Mouse (Mus musculus) liver, embryonic 16.5 days (tissue): Measurements from ENCODE around the gene Fgd3. TPM values are rescaled to one million over a fixed set of nuclear protein-coding genes. Genes with fewer than 3 reads are reported as not detected.
A peak's percentile ranks its signal among the peaks of the same experiment; 100 is the strongest.

Experiments
- ATAC-seq: fragments of 200-750 bp; cut with Nextera tagmentation; 2 replicates; pipeline ENCODE4 v1.8.0; 2017; ENCODE audit warnings: low read depth, mild to moderate bottlenecking, moderate number of reproducible peaks, moderate library complexity
- H3K27ac ChIP-seq: fragments of 300-500 bp; sonication (generic); 2 replicates; pipeline ENCODE4 v1.5.1; 2014; ENCODE audit warnings: mild to moderate bottlenecking, low read length
- H3K27me3 ChIP-seq: fragments of 300-500 bp; sonication (generic); 2 replicates; pipeline ENCODE4 v1.6.1; 2014; ENCODE audit warnings: low read depth, low read length, mixed read lengths; ENCODE audit not compliant: control insufficient read depth, insufficient read depth
- H3K36me3 ChIP-seq: fragments of 300-500 bp; sonication (generic); 2 replicates; pipeline ENCODE4 v1.6.1; 2014; ENCODE audit warnings: mild to moderate bottlenecking; ENCODE audit not compliant: control insufficient read depth, insufficient read depth
- H3K4me1 ChIP-seq: fragments of 300-500 bp; sonication (generic); 2 replicates; pipeline ENCODE4 v1.6.1; 2014; ENCODE audit warnings: low read depth, low read length, mixed read lengths; ENCODE audit not compliant: control insufficient read depth
- H3K4me2 ChIP-seq: fragments of 300-500 bp; sonication (generic); 2 replicates; pipeline ENCODE4 v1.6.1; 2014; ENCODE audit warnings: low read depth, low read length, mixed read lengths
- H3K4me3 ChIP-seq: fragments of 300-500 bp; sonication (generic); 2 replicates; pipeline ENCODE4 v1.5.1; 2014; ENCODE audit warnings: low read depth, mild to moderate bottlenecking, low read length
- H3K9ac ChIP-seq: fragments of 300-500 bp; sonication (generic); 2 replicates; pipeline ENCODE4 v1.6.1; 2014; ENCODE audit warnings: low read depth, low read length
- H3K9me3 ChIP-seq: fragments of 300-500 bp; sonication (generic); replicated peaks from 2 replicates; pipeline ENCODE4 v1.6.1; 2016; ENCODE audit warnings: low read length; ENCODE audit not compliant: control insufficient read depth
- WGBS: fragments of 180-500 bp; shearing (Covaris S2); extraction: QIAGEN DNeasy Blood & Tissue Kit; methylation state at CpG from one replicate; pipeline ENCODE4 v1.1.7; 2014; ENCODE audit not compliant: insufficient replicate concordance; 5-methylcytosine and 5-hydroxymethylcytosine counted together
- polyA plus RNA-seq: library from polyadenylated mRNA; unstranded; fragments of >200 nt; fragmentation: Nextera tagmentation; extraction: Ambion mirVana; gene quantifications from 2 replicates; pipeline ENCODE4 v1.2.1, GENCODE M21; 2015

Fgd3 gene
- polyA plus RNA-seq, 1 experiment from 2014 or later, result 0.70 TPM

DNA sequence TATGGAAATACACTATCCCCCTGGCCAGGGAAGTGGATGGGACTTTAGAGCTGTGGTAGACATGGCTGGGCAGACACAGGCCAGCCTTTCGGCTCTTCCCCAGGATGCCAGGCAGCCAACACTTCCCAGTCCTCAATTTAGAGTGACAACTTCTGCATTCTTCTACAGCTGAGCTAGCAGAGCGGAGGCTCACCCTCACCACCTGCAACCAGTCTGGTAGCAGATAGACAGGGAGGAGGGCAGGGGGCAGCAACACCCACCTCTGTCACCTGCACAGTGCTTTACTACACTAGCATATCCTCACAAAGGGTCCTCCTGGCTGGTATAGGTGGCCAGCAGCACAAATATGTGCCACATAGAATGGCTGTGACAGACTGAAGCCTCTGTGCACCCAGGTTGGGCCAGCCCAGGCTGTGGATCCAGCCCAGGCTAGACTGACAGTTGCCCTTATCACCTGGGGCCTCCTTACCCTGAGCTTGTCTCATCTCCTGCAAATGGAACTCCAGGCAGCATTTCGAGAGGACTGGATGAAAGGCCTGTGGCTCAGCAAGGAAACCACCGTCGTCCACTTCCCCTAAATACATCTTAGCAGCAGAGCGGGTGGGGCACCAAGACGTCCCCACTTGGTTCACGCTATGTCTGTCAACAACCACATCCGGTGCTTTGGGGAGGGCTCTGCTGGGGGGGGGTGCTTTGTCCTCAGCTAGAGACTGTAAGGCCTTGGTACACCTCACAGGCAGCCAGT is 77.6 kb downstream of the Fgd3 start:
- 20% methylated on average over 9 of the region's 9 CpGs for WGBS
- Histone ChIP-seq H3K4me2 (peak overlapping the region; percentile 24; the same call in 1 of the 2 replicates), H3K36me3 (no peaks in the 10 kb centered on the region), H3K27ac (peak overlapping the region; percentile 81), H3K27me3 (peaks cover 9% of the 10 kb centered on the region), H3K9me3 (no peaks in the 10 kb centered on the region), H3K4me3 (no peak overlapping the region; the same call in 1 of the 2 replicates), H3K4me1 (peaks cover 14% of the 10 kb centered on the region), H3K9ac (no peak overlapping the region)
- peak; percentile 61 for ATAC-seq

DNA sequence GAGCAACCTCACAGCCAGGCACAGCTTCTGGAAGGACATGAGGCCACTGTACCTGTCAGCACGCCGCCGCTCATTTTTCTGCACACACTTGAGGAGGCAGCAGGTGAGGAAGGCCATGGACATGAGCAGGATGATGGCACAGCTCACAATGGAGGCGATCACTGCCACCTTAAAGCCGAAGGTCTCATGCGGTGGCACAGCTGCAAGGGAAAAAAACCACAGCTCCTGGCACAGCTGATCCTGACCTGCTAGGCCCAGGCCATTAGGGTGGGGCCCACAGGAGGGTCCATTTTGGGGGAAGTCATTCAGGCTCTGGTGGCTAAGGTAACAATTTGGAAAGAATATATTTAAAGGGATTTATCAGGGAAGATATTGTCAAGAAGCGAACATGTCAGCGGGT is 81.4 kb downstream of the Fgd3 start:
- Histone ChIP-seq H3K4me1 (peaks cover 14% of the 10 kb centered on the region), H3K4me2 (no peak overlapping the region), H3K9ac (no peak overlapping the region), H3K4me3 (no peak overlapping the region), H3K27me3 (no peaks in the 10 kb centered on the region), H3K36me3 (no peaks in the 10 kb centered on the region), H3K9me3 (no peaks in the 10 kb centered on the region), H3K27ac (no peak overlapping the region)
- 77% methylated on average over 8 of the region's 8 CpGs for WGBS
- no peak for ATAC-seq

- no peak overlapping the region for H3K27ac ChIP-seq
- H3K4me2 ChIP-seq, result no peak overlapping the region
- H3K4me1 ChIP-seq, result peaks cover 7% of the 10 kb centered on the region
- no peak for ATAC-seq
- H3K27me3 ChIP-seq, result no peaks in the 10 kb centered on the region
- no peak overlapping the region for H3K9ac ChIP-seq
- no peaks in the 10 kb centered on the region for H3K36me3 ChIP-seq
- no peaks in the 10 kb centered on the region for H3K9me3 ChIP-seq
- no peak overlapping the region for H3K4me3 ChIP-seq
- 81% methylated on average over 8 of the region's 8 CpGs for WGBS
Observed at GRCm38 (mm10) chr13:49237617-49238016, 82.5 kb downstream of the Fgd3 start.

DNA sequence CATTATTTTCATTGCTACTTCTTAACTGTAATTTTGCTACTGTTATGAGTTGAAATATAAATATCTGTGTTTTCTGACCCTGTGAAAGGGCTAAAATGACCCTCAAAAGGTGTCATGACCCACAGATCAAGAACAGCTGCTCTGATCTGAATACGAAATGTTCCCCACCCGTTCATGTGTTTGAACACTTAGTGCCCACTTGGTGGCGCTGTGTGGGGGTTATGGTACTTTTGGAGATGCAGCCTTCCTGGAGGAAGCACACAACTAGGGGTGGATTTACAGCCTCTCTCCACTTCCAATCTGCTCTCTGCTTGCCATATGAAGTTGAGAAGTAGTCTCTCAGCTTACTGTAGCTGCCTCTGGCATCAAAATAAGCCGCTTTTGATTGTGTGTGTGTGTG is 85.4 kb downstream of the Fgd3 start:
- no peak for ATAC-seq
- Histone ChIP-seq H3K36me3 (no peaks in the 10 kb centered on the region), H3K4me1 (no peaks in the 10 kb centered on the region), H3K4me3 (no peak overlapping the region), H3K27me3 (no peaks in the 10 kb centered on the region), H3K27ac (no peak overlapping the region), H3K9ac (no peak overlapping the region), H3K4me2 (no peak overlapping the region), H3K9me3 (no peaks in the 10 kb centered on the region)
- WGBS, result 72% methylated on average over 4 of the region's 4 CpGs

DNA sequence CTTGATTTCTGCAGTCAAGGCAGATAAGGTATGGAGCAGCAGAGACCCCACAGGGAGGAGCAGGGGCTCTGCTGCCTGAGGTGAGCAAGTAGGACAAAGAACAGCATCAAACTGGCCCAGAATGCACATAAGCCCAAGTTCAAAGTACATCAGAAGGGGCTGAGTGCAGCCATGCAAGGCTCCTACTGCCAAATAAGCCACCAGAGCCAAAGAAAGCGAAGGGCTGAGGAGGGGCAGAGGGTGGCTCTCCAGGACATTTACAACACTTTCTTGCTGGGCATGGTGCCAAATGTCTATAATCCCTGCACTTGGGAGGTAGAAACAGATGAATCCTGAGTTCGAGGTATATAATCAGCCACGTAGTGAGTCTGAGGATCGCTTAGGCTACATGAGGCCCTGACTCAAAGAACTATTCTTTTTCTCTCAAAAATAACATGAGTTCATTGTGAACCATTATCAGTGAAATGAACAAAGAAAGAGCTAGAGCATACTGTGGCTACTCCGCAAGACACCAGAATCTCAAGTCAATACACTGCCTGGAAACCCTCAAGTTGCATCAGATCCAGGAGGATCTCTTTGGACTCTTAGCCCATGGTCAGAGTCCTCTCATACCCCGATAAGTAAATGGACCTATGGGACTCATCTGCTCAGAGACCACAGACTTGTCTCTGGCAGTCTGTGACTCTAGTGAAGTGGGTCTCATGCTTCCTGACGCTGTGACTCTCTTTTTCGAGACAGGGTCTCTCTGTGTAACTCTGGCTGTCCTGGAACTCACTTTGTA is 86.1 kb downstream of the Fgd3 start:
- H3K4me3 ChIP-seq, result no peak overlapping the region
- no peak overlapping the region for H3K9ac ChIP-seq
- H3K9me3 ChIP-seq, result no peaks in the 10 kb centered on the region
- WGBS, result 83% methylated on average over 8 of the region's 8 CpGs
- no peaks in the 10 kb centered on the region for H3K27me3 ChIP-seq
- no peak overlapping the region for H3K27ac ChIP-seq
- no peak overlapping the region for H3K4me2 ChIP-seq
- ATAC-seq, result no peak
- no peaks in the 10 kb centered on the region for H3K4me1 ChIP-seq
- no peaks in the 10 kb centered on the region for H3K36me3 ChIP-seq

DNA sequence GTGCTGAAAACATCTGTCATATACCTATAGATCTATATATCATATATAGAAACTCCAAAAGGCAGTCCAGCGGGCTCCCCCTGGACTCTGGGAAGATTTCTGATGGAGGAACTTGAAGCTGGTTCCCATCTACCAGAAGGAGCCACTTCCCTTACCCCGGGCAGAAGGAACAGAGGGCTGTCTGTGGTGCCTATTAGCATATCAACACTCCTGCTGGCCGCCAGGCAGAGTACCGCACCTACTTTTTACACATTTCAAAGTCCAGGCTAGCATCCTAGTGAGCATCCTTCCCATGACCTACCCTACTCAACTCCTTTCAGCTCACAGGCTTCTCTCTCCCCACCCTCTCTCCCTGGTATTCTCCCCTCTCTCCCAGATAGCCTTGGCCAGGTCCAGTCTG is 94.5 kb downstream of the Fgd3 start:
- no peak overlapping the region for H3K4me3 ChIP-seq
- ATAC-seq, result no peak
- WGBS, result 38% methylated on average over 4 of the region's 4 CpGs
- no peaks in the 10 kb centered on the region for H3K36me3 ChIP-seq
- H3K27me3 ChIP-seq, result no peaks in the 10 kb centered on the region
- H3K9ac ChIP-seq, result no peak overlapping the region
- H3K4me2 ChIP-seq, result no peak overlapping the region
- H3K9me3 ChIP-seq, result no peaks in the 10 kb centered on the region
- no peaks in the 10 kb centered on the region for H3K4me1 ChIP-seq
- H3K27ac ChIP-seq, result no peak overlapping the region

DNA sequence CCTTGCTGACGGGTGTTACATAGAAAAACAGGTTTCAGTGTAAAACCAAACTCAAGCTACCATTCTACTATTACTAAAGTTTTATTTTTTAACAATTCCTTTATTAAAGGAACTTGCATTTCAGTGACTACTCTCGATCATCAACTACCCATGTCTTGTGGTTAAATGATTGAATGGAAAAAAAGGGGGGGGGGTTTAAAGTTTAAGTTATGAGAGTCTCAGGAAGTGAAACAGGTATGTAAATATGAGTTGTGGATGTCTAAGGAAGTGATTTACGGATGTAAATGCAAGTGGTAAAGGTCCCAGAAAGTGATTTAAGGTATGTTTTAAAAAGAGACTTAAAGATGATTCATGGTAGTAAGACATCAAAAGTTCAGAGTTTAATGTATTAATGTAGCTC is 95.0 kb downstream of the Fgd3 start:
- H3K27me3 ChIP-seq, result no peaks in the 10 kb centered on the region
- H3K4me3 ChIP-seq, result no peak overlapping the region
- H3K36me3 ChIP-seq, result no peaks in the 10 kb centered on the region
- 51% methylated on average over 3 of the region's 3 CpGs for WGBS
- no peak overlapping the region for H3K9ac ChIP-seq
- H3K4me1 ChIP-seq, result no peaks in the 10 kb centered on the region
- ATAC-seq, result no peak
- no peaks in the 10 kb centered on the region for H3K9me3 ChIP-seq
- no peak overlapping the region for H3K4me2 ChIP-seq
- no peak overlapping the region for H3K27ac ChIP-seq

DNA sequence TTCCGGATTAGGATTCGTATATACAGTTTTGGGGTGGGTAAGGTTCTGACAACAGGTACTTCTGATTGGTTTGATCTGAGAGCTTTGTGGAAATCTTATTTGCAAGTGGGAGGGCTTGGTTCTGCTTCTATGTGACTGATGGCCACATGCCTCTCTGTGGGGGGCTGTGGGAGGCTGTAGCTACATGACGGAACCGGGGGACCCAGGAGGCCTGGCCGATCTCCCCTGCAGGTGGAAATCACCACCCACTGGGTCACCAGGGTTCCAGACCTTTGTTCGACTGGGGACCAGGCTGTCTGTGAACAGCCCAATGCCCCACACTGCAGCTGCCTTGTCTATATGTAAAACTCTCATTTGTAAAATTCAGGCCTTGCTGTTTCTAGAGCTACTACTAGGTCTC is 95.4 kb downstream of the Fgd3 start:
- ATAC-seq, result no peak
- Histone ChIP-seq H3K9me3 (no peaks in the 10 kb centered on the region), H3K27ac (no peak overlapping the region), H3K4me2 (no peak overlapping the region), H3K9ac (no peak overlapping the region), H3K36me3 (no peaks in the 10 kb centered on the region), H3K4me3 (no peak overlapping the region), H3K4me1 (no peaks in the 10 kb centered on the region), H3K27me3 (no peaks in the 10 kb centered on the region)
- 44% methylated on average over 6 of the region's 6 CpGs for WGBS

DNA sequence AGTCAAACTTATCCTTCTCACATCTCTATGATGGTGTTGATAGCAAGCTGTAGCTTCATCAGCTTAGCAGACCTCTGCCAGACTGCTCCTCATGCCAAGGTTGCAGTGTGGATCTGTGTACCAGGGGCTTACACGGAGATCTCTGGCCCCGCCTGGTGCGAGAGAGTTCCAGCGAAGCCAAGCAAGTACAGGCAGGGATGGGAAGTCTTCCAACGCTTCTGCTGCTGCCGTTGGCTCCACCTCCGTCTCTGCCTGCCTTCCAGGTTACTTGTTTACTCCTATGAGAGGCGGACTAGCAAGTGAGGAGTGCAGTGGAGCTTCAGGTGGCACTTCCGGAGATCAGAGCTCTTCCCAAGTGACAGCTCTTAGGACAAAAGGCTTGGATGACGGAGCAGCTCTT is 95.8 kb downstream of the Fgd3 start:
- ATAC-seq, result no peak
- Histone ChIP-seq H3K4me2 (no peak overlapping the region), H3K4me3 (no peak overlapping the region), H3K4me1 (no peaks in the 10 kb centered on the region), H3K9me3 (no peaks in the 10 kb centered on the region), H3K9ac (no peak overlapping the region), H3K27me3 (no peaks in the 10 kb centered on the region), H3K27ac (no peak overlapping the region), H3K36me3 (no peaks in the 10 kb centered on the region)
- 42% methylated on average over 10 of the region's 10 CpGs for WGBS
